Comparison of ENCODE assay signal across 10 mouse cellular contexts in genomic region chr8:94778473-94778872, GRCm38 (mm10). TPM values are rescaled to one million over a fixed set of nuclear protein-coding genes. Genes with fewer than 3 reads are reported as not detected.
DNase-seq lines count a peak whose midpoint lies in the region; ATAC-seq and TF ChIP-seq lines count a peak whose summit lies in the region.
"Had no signal": no experiment of that assay in that cellular context is flagged by ENCODE, and none has a peak within 500 bp of the region (broad histone marks: within the 10 kb centered on the region; RNA-seq: fewer than 3 reads in every experiment).

No protein-coding gene starts in this region.

- no peaks in the 10 kb centered on the region for H3K36me3 ChIP-seq in heart, embryonic 15.5 days
- no peaks in the 10 kb centered on the region for H3K36me3 ChIP-seq in limb, embryonic 10.5 days
- no peaks in the 10 kb centered on the region for H3K36me3 ChIP-seq in stomach, embryonic 14.5 days (ENCODE audit: control insufficient read depth, insufficient read depth, low read length)
- H3K36me3 ChIP-seq: G1E; liver, embryonic 15.5 days had no signal

- H3K9ac ChIP-seq in heart, embryonic 15.5 days, result no peak overlapping the region
- no peak overlapping the region for H3K9ac ChIP-seq in stomach, embryonic 14.5 days (replicated peaks; ENCODE audit: low read depth, low read length)
- H3K9ac ChIP-seq: liver, embryonic 15.5 days had no signal

- no peak for TF ChIP-seq CTCF in layer of hippocampus, adult 2 months (conservative IDR thresholded peaks at IDR 0.05)

- intact Hi-C loops in gastrocnemius, postnatal 36 days (cut with DNase I), result no loop called here

- no peak for DNase-seq in layer of hippocampus, adult 2 months (ENCODE audit: low spot score in 2 of 2)
- no peak for DNase-seq in layer of hippocampus, postnatal 25 days (ENCODE audit: extremely low spot score in 1 of 2, low spot score in 1 of 2)
- peak; percentile 30 for DNase-seq in limb, embryonic 10.5 days (ENCODE audit: low spot score)
- no peak for DNase-seq in gastrocnemius, postnatal 36 days
- DNase-seq in adipocyte (ENCODE audit: low spot score), result no peak

- H3K9me3 ChIP-seq in heart, embryonic 15.5 days (replicated peaks), result no peaks in the 10 kb centered on the region
- no peaks in the 10 kb centered on the region for H3K9me3 ChIP-seq in limb, embryonic 10.5 days (replicated peaks)
- H3K9me3 ChIP-seq in stomach, embryonic 14.5 days (ENCODE audit: control insufficient read depth, low read depth, low read length), result no peaks in the 10 kb centered on the region
- H3K9me3 ChIP-seq: G1E; liver, embryonic 15.5 days had no signal

- peaks cover 2% of the 10 kb centered on the region; the same call in 1 of the 2 replicates for H3K27me3 ChIP-seq in heart, embryonic 15.5 days
- peaks cover 24% of the 10 kb centered on the region for H3K27me3 ChIP-seq in limb, embryonic 10.5 days (ENCODE audit: low read depth, poor library complexity, severe bottlenecking)
- peaks cover 2% of the 10 kb centered on the region for H3K27me3 ChIP-seq in stomach, embryonic 14.5 days (ENCODE audit: control insufficient read depth, insufficient read depth, low read length)

- no peak overlapping the region for H3K4me2 ChIP-seq in heart, embryonic 15.5 days
- H3K4me2 ChIP-seq in stomach, embryonic 14.5 days (replicated peaks; ENCODE audit: low read depth, low read length), result no peak overlapping the region
- H3K4me2 ChIP-seq: liver, embryonic 15.5 days had no signal

- peak; percentile 71 for ATAC-seq in heart, embryonic 15.5 days (replicated peaks; ENCODE audit: insufficient number of reproducible peaks, insufficient read depth, low FRiP score, low read depth)
- ATAC-seq in stomach, embryonic 14.5 days (ENCODE audit: insufficient number of reproducible peaks, insufficient read depth, low FRiP score, low read depth), result peak; percentile 46; the same call in 1 of the 2 replicates
- no peak for ATAC-seq in erythroid progenitor cell, adult 5-6 weeks (replicated peaks; ENCODE audit: low FRiP score, poor library complexity, severe bottlenecking)

- peak overlapping the region; percentile 32; the same call in 1 of the 2 replicates for H3K27ac ChIP-seq in layer of hippocampus, adult 2 months
- peak overlapping the region; percentile 54 for H3K27ac ChIP-seq in heart, embryonic 15.5 days
- peak overlapping the region; percentile 56 for H3K27ac ChIP-seq in limb, embryonic 10.5 days
- peak overlapping the region; percentile 58; the same call in 1 of the 2 replicates for H3K27ac ChIP-seq in stomach, embryonic 14.5 days (ENCODE audit: low read length)
- H3K27ac ChIP-seq: liver, embryonic 15.5 days had no signal

- WGBS in heart, embryonic 15.5 days, result 57% methylated on average over 5 of the region's 5 CpGs
- WGBS in limb, embryonic 10.5 days, result 52% methylated on average over 5 of the region's 5 CpGs
- WGBS in stomach, embryonic 14.5 days, result 30% methylated on average over 5 of the region's 5 CpGs

- H3K4me1 ChIP-seq in heart, embryonic 15.5 days (replicated peaks), result peaks cover 40% of the 10 kb centered on the region
- peaks cover 34% of the 10 kb centered on the region for H3K4me1 ChIP-seq in limb, embryonic 10.5 days
- H3K4me1 ChIP-seq in stomach, embryonic 14.5 days (ENCODE audit: control insufficient read depth, insufficient read depth, low read length), result peaks cover 18% of the 10 kb centered on the region

- H3K4me3 ChIP-seq in layer of hippocampus, adult 2 months, result no peak overlapping the region
- H3K4me3 ChIP-seq in heart, embryonic 15.5 days, result no peak overlapping the region
- H3K4me3 ChIP-seq in limb, embryonic 10.5 days, result no peak overlapping the region
- H3K4me3 ChIP-seq in stomach, embryonic 14.5 days (ENCODE audit: low read depth, low read length), result no peak overlapping the region
- H3K4me3 ChIP-seq: liver, embryonic 15.5 days had no signal

RNA-seq across cellular contexts. Expression of gene Cx3cl1, which starts 6.7 kb away (rescaled TPM):
- total RNA-seq in layer of hippocampus, adult 2 months (2021), result 100 to 1,000 TPM; 396 to 397 TPM
- 100 to 1,000 TPM; 490 to 500 TPM for total RNA-seq in layer of hippocampus, postnatal 25 days (2021)
- 9.4 and 9.7 TPM in 2 replicates for polyA plus RNA-seq in heart, embryonic 15.5 days (2015; fragmentation: Nextera tagmentation; extraction: Ambion mirVana)
- polyA plus RNA-seq in limb, embryonic 10.5 days (2016; fragmentation: Nextera tagmentation; extraction: Ambion mirVana), result 2.7 and 5.3 TPM in 2 replicates
- 7.4 and 11.1 TPM in 2 replicates for polyA plus RNA-seq in stomach, embryonic 14.5 days (2014; fragmentation: Nextera tagmentation; extraction: Ambion mirVana)
- total RNA-seq in gastrocnemius, postnatal 36 days (2021), result 1 to 10 TPM in 1 of 2 experiments, under 1 TPM in 1; 0.52 to 1.6 TPM
- 7.5 TPM in 1 of 2 replicates, not detected in the other for total RNA-seq in erythroid progenitor cell, adult 5-6 weeks (2015; ENCODE audit: low replicate concordance)
- 0.13 and 0.38 TPM in 2 replicates for total RNA-seq in erythroid progenitor cell, adult 5-6 weeks (2017; ENCODE audit: low replicate concordance)
- polyA plus RNA-seq: G1E had no signal

RNA-seq across cellular contexts. Expression of gene Ccl17, which starts 31.8 kb away (rescaled TPM):
- 1 to 10 TPM; 3.4 to 6.0 TPM for total RNA-seq in layer of hippocampus, adult 2 months (2021)
- total RNA-seq in layer of hippocampus, postnatal 25 days (2021), result 1 to 10 TPM; 3.3 to 5.2 TPM
- polyA plus RNA-seq in heart, embryonic 15.5 days (2015; fragmentation: Nextera tagmentation; extraction: Ambion mirVana), result 0.26 TPM in 1 of 2 replicates, not detected in the other
- polyA plus RNA-seq in limb, embryonic 10.5 days (2016; fragmentation: Nextera tagmentation; extraction: Ambion mirVana), result not detected in 2 replicates
- polyA plus RNA-seq in stomach, embryonic 14.5 days (2014; fragmentation: Nextera tagmentation; extraction: Ambion mirVana), result 0.56 TPM in 1 of 2 replicates, not detected in the other
- not detected for total RNA-seq in gastrocnemius, postnatal 36 days (2021)
- not detected in 2 replicates for total RNA-seq in erythroid progenitor cell, adult 5-6 weeks (2015; ENCODE audit: low replicate concordance)
- total RNA-seq in erythroid progenitor cell, adult 5-6 weeks (2017; ENCODE audit: low replicate concordance), result not detected in 2 replicates
- total RNA-seq: G1E had no signal
- polyA plus RNA-seq: G1E; liver, embryonic 15.5 days had no signal

RNA-seq across cellular contexts. Expression of gene Ccl22, which starts 33.1 kb away (rescaled TPM):
- total RNA-seq in layer of hippocampus, adult 2 months (2021), result under 1 TPM in 1 of 2 experiments, not detected in 1; 0.37 TPM
- not detected for total RNA-seq in layer of hippocampus, postnatal 25 days (2021)
- 0.08 TPM in 1 of 2 replicates, not detected in the other for polyA plus RNA-seq in heart, embryonic 15.5 days (2015; fragmentation: Nextera tagmentation; extraction: Ambion mirVana)
- polyA plus RNA-seq in limb, embryonic 10.5 days (2016; fragmentation: Nextera tagmentation; extraction: Ambion mirVana), result not detected in 2 replicates
- not detected in 2 replicates for polyA plus RNA-seq in stomach, embryonic 14.5 days (2014; fragmentation: Nextera tagmentation; extraction: Ambion mirVana)
- not detected for total RNA-seq in gastrocnemius, postnatal 36 days (2021)
- 0.72 TPM in 1 of 2 replicates, not detected in the other for total RNA-seq in erythroid progenitor cell, adult 5-6 weeks (2015; ENCODE audit: low replicate concordance)
- total RNA-seq in erythroid progenitor cell, adult 5-6 weeks (2017; ENCODE audit: low replicate concordance), result 2.3 TPM in 1 of 2 replicates, not detected in the other

RNA-seq across cellular contexts. Expression of gene Coq9, which starts 59.6 kb away (rescaled TPM):
- total RNA-seq in layer of hippocampus, adult 2 months (2021), result 10 to 100 TPM; 78.2 to 83.7 TPM
- 10 to 100 TPM; 81.5 to 96.6 TPM for total RNA-seq in layer of hippocampus, postnatal 25 days (2021)
- 163 and 166 TPM in 2 replicates for polyA plus RNA-seq in heart, embryonic 15.5 days (2015; fragmentation: Nextera tagmentation; extraction: Ambion mirVana)
- polyA plus RNA-seq in limb, embryonic 10.5 days (2016; fragmentation: Nextera tagmentation; extraction: Ambion mirVana), result 51.2 and 65.5 TPM in 2 replicates
- 73.2 and 80.4 TPM in 2 replicates for polyA plus RNA-seq in stomach, embryonic 14.5 days (2014; fragmentation: Nextera tagmentation; extraction: Ambion mirVana)
- 100 to 1,000 TPM; 411 to 443 TPM for total RNA-seq in gastrocnemius, postnatal 36 days (2021)
- 27.8 and 34.8 TPM in 2 replicates for total RNA-seq in erythroid progenitor cell, adult 5-6 weeks (2015; ENCODE audit: low replicate concordance)
- 42.1 and 47.1 TPM in 2 replicates for total RNA-seq in erythroid progenitor cell, adult 5-6 weeks (2017; ENCODE audit: low replicate concordance)

RNA-seq across cellular contexts. Expression of gene Ciapin1, which starts 59.7 kb away (rescaled TPM):
- total RNA-seq in layer of hippocampus, adult 2 months (2021), result 10 to 100 TPM; 60.9 to 67.2 TPM
- total RNA-seq in layer of hippocampus, postnatal 25 days (2021), result 10 to 100 TPM; 70.8 to 71.9 TPM
- 77.7 and 88.6 TPM in 2 replicates for polyA plus RNA-seq in heart, embryonic 15.5 days (2015; fragmentation: Nextera tagmentation; extraction: Ambion mirVana)
- 195 and 198 TPM in 2 replicates for polyA plus RNA-seq in limb, embryonic 10.5 days (2016; fragmentation: Nextera tagmentation; extraction: Ambion mirVana)
- 90.0 and 96.2 TPM in 2 replicates for polyA plus RNA-seq in stomach, embryonic 14.5 days (2014; fragmentation: Nextera tagmentation; extraction: Ambion mirVana)
- 10 to 100 TPM; 31.9 to 34.4 TPM for total RNA-seq in gastrocnemius, postnatal 36 days (2021)
- 27.4 and 66.7 TPM in 2 replicates for total RNA-seq in erythroid progenitor cell, adult 5-6 weeks (2015; ENCODE audit: low replicate concordance)
- total RNA-seq in erythroid progenitor cell, adult 5-6 weeks (2017; ENCODE audit: low replicate concordance), result 36.8 and 46.6 TPM in 2 replicates

Comparison
In these comparisons a context has a peak if more than half of its experiments do, and no peak if none do; other contexts are left out.
1. RNA of gene Cx3cl1, which starts 6.7 kb away (total RNA-seq): 490 to 500 TPM in layer of hippocampus, postnatal 25 days and 396 to 397 TPM in layer of hippocampus, adult 2 months; 0.13 to 7.5 TPM in erythroid progenitor cell, adult 5-6 weeks and 0.52 to 1.6 TPM in gastrocnemius, postnatal 36 days; every median in the first group is over 10 times any median in the second.
2. RNA of gene Ccl17, which starts 31.8 kb away (total RNA-seq): 3.4 to 6.0 TPM in layer of hippocampus, adult 2 months and 3.3 to 5.2 TPM in layer of hippocampus, postnatal 25 days; not detected in gastrocnemius, postnatal 36 days and not detected in erythroid progenitor cell, adult 5-6 weeks; every median in the first group is over 4 times any median in the second.
3. Peak in every context shown above with its lines, with median percentiles within 50 percentile points of each other: H3K27ac ChIP-seq.